Mouse (Mus musculus): ENCODE data around the gene Ankrd33b.

GRCm38 (mm10) chr15:31254939-31255535 is 112.5 kb downstream of the Ankrd33b start:
- no peak for TF ChIP-seq CTCF (IDR thresholded peaks at IDR 0.05; ENCODE audit: low read depth, low read length)
- TF ChIP-seq GATA1 (IDR thresholded peaks at IDR 0.05; ENCODE audit: borderline replicate concordance, low read length), result no peak
- TF ChIP-seq POLR2AphosphoS5 (IDR thresholded peaks at IDR 0.05; ENCODE audit: insufficient replicate concordance, low read depth, low read length), result no peak
